Mouse (Mus musculus) G1E (cell line): ENCODE data around the gene Plekha7. TPM values are rescaled to one million over a fixed set of nuclear protein-coding genes. Genes with fewer than 3 reads are reported as not detected.

Experiments
- ATAC-seq: 2 replicates; pipeline ENCODE4 v1.8.0; 2016; ENCODE audit warnings: mild to moderate bottlenecking; ENCODE audit not compliant: insufficient number of reproducible peaks, poor library complexity, low FRiP score, severe bottlenecking; ENCODE audit errors: extremely low read depth
- DNase-seq: peaks from one replicate; pipeline ENCODE4 v3.0.0; 2012; ENCODE audit warnings: low spot score
- H3K27me3 ChIP-seq: 2 replicates; pipeline ENCODE4 v1.6.1; 2012; ENCODE audit warnings: mild to moderate bottlenecking, low read length, inconsistent platforms; ENCODE audit not compliant: insufficient read depth
- H3K36me3 ChIP-seq: replicated peaks from 2 replicates; pipeline ENCODE3; 2012; ENCODE audit warnings: mild to moderate bottlenecking, inconsistent platforms
- H3K4me1 ChIP-seq: 2 replicates; pipeline ENCODE4 v1.6.1; 2012; ENCODE audit warnings: low read depth, low read length, inconsistent platforms, mixed read lengths; ENCODE audit not compliant: insufficient read depth
- H3K4me3 ChIP-seq: 2 replicates; pipeline ENCODE4 v1.5.1; 2012; ENCODE audit warnings: low read depth, mild to moderate bottlenecking, inconsistent platforms, low read length, moderate library complexity, mixed read lengths
- H3K9me3 ChIP-seq: replicated peaks from 2 replicates; pipeline ENCODE4 v1.6.1; 2012; ENCODE audit warnings: inconsistent platforms
- CTCF ChIP-seq: IDR thresholded peaks from 2 replicates; pipeline ENCODE4 v1.5.1; 2012; ENCODE audit warnings: low read depth, low read length, inconsistent platforms, mixed read lengths
- GATA1 ChIP-seq: IDR thresholded peaks from 2 replicates; pipeline ENCODE4 v1.6.1; 2012; ENCODE audit warnings: borderline replicate concordance, low read length, inconsistent platforms, mixed read lengths
- GATA2 ChIP-seq: IDR thresholded peaks from 2 replicates; pipeline ENCODE4 v1.6.1; 2012; ENCODE audit warnings: low read depth, low read length, inconsistent platforms, borderline replicate concordance
- POLR2AphosphoS5 ChIP-seq: IDR thresholded peaks from 2 replicates; pipeline ENCODE4 v1.6.1; 2012; ENCODE audit warnings: low read depth, low read length, inconsistent platforms; ENCODE audit not compliant: insufficient replicate concordance
- TAL1 ChIP-seq: conservative IDR thresholded peaks from 2 replicates; pipeline ENCODE4 v1.6.1; 2012; ENCODE audit warnings: low read depth, low read length, inconsistent platforms, mixed read lengths
- polyA plus RNA-seq: library from polyadenylated mRNA; stranded (reverse); fragments of >175 nt; gene quantifications from 2 replicates; pipeline ENCODE4 v1.2.3, GENCODE M21; 2012
- total RNA-seq, 2 experiments: library from RNA; stranded (forward) in 1 of 2; stranded (reverse) in 1 of 2; fragments of 200-1000 nt in 1 of 2; fragments of >200 nt in 1 of 2; fragmentation: Nextera tagmentation in 1 of 2; gene quantifications; 2 replicates each; pipeline ENCODE4 v1.2.3; 2014 to 2017

Gene Plekha7
- total and polyA plus RNA-seq, 3 experiments = 10.1 to 33.4 (median 18.5) TPM

GRCm38 (mm10) chr7:116184358-116185057 is 123.7 kb downstream of the Plekha7 start:
- DNase-seq (no peak), ATAC-seq (no peak)
- Histone ChIP-seq H3K4me3 (no peak overlapping the region), H3K27me3 (no peaks in the 10 kb centered on the region), H3K36me3 (peaks cover 68% of the 10 kb centered on the region), H3K9me3 (no peaks in the 10 kb centered on the region), H3K4me1 (no peaks in the 10 kb centered on the region)
- TF ChIP-seq GATA2 = no peak
- no peak for TF ChIP-seq TAL1
- no peak for TF ChIP-seq CTCF
- TF ChIP-seq GATA1 = no peak
- no peak for TF ChIP-seq POLR2AphosphoS5

GRCm38 (mm10) chr7:116182451-116182850 is 125.7 kb downstream of the Plekha7 start:
- Histone ChIP-seq H3K4me3 (no peak overlapping the region), H3K36me3 (peaks cover 69% of the 10 kb centered on the region), H3K4me1 (no peaks in the 10 kb centered on the region), H3K27me3 (no peaks in the 10 kb centered on the region), H3K9me3 (no peaks in the 10 kb centered on the region)
- TF ChIP-seq GATA2 (no peak), CTCF (no peak), GATA1 (no peak), TAL1 (no peak), POLR2AphosphoS5 (no peak)
- ATAC-seq (no peak), DNase-seq (no peak)

- Histone ChIP-seq H3K27me3 (no peaks in the 10 kb centered on the region), H3K9me3 (no peaks in the 10 kb centered on the region), H3K4me1 (no peaks in the 10 kb centered on the region), H3K4me3 (no peak overlapping the region), H3K36me3 (peaks cover 63% of the 10 kb centered on the region)
- DNase-seq = no peak
- no peak for ATAC-seq
- TF ChIP-seq GATA1 (no peak), TAL1 (no peak), GATA2 (no peak), CTCF (no peak), POLR2AphosphoS5 (no peak)
Measured at GRCm38 (mm10) chr7:116181444-116181946, 126.7 kb downstream of the Plekha7 start.

GRCm38 (mm10) chr7:116178916-116179315 is 129.3 kb downstream of the Plekha7 start:
- TF ChIP-seq TAL1 = no peak
- TF ChIP-seq CTCF = no peak
- TF ChIP-seq GATA2 = no peak
- TF ChIP-seq POLR2AphosphoS5 = no peak
- no peak for TF ChIP-seq GATA1
- Histone ChIP-seq H3K4me3 (no peak overlapping the region), H3K27me3 (no peaks in the 10 kb centered on the region), H3K36me3 (peaks cover 69% of the 10 kb centered on the region), H3K9me3 (no peaks in the 10 kb centered on the region), H3K4me1 (no peaks in the 10 kb centered on the region)
- no peak for DNase-seq
- ATAC-seq = no peak

- ATAC-seq = no peak
- TF ChIP-seq GATA1 (no peak), TAL1 (no peak), POLR2AphosphoS5 (no peak), CTCF (no peak), GATA2 (no peak)
- Histone ChIP-seq H3K9me3 (no peaks in the 10 kb centered on the region), H3K4me3 (no peak overlapping the region), H3K36me3 (peaks cover 74% of the 10 kb centered on the region), H3K27me3 (no peaks in the 10 kb centered on the region), H3K4me1 (no peaks in the 10 kb centered on the region)
- DNase-seq = no peak
Measured at GRCm38 (mm10) chr7:116172774-116173173, 135.4 kb downstream of the Plekha7 start.

GRCm38 (mm10) chr7:116169426-116169825 is 138.8 kb downstream of the Plekha7 start:
- no peak for TF ChIP-seq TAL1
- TF ChIP-seq POLR2AphosphoS5 = no peak
- TF ChIP-seq GATA2 = no peak
- no peak for TF ChIP-seq GATA1
- no peak for TF ChIP-seq CTCF
- no peak for ATAC-seq
- H3K4me1 ChIP-seq = no peaks in the 10 kb centered on the region
- H3K36me3 ChIP-seq = peaks cover 80% of the 10 kb centered on the region
- H3K27me3 ChIP-seq = no peaks in the 10 kb centered on the region
- no peak for DNase-seq
- no peaks in the 10 kb centered on the region for H3K9me3 ChIP-seq
- H3K4me3 ChIP-seq = no peak overlapping the region
